In genomic region chr6:65797276-65797675, GRCm38 (mm10) we compare ENCODE assay signal across 24 mouse cellular contexts.
"Had no signal": no experiment of that assay in that cellular context is flagged by ENCODE, and none has a peak within 500 bp of the region (broad histone marks: within the 10 kb centered on the region; RNA-seq: fewer than 3 reads in every experiment).

No protein-coding gene starts in this region.

- DNase-seq: gastrocnemius, adult 2 months; gastrocnemius, postnatal 10 days; gastrocnemius, postnatal 25 days; heart, adult 18-20 months; heart, postnatal 10 days; heart, postnatal 4 days; kidney, adult 18-20 months; kidney, adult 8-10 months; kidney, postnatal 10 days; kidney, postnatal 25 days; kidney, postnatal 4 days; layer of hippocampus, postnatal 36 days; liver; liver, embryonic 13.5 days; liver, postnatal 0 days had no signal

- H3K36me3 ChIP-seq: hindbrain, embryonic 12.5 days; intestine, embryonic 15.5 days; liver, embryonic 13.5 days; liver, embryonic 15.5 days had no signal

- H3K4me1 ChIP-seq: heart, embryonic 10.5 days; heart, embryonic 12.5 days; hindbrain, embryonic 10.5 days; hindbrain, embryonic 12.5 days; intestine, embryonic 15.5 days; limb, embryonic 10.5 days; limb, embryonic 12.5 days; liver, embryonic 13.5 days; liver, embryonic 15.5 days had no signal

- H3K27me3 ChIP-seq: heart, embryonic 12.5 days; hindbrain, embryonic 12.5 days; intestine, embryonic 15.5 days; limb, embryonic 12.5 days; liver, embryonic 13.5 days; liver, embryonic 15.5 days had no signal

- H3K4me3 ChIP-seq: gastrocnemius, adult 2 months; heart, embryonic 10.5 days; heart, embryonic 12.5 days; hindbrain, embryonic 10.5 days; hindbrain, embryonic 12.5 days; intestine, embryonic 15.5 days; layer of hippocampus, adult 2 months; limb, embryonic 10.5 days; limb, embryonic 12.5 days; liver, embryonic 13.5 days; liver, embryonic 15.5 days had no signal

- H3K9me3 ChIP-seq: heart, embryonic 10.5 days; heart, embryonic 12.5 days; hindbrain, embryonic 10.5 days; hindbrain, embryonic 12.5 days; intestine, embryonic 15.5 days; limb, embryonic 10.5 days; limb, embryonic 12.5 days; liver, embryonic 13.5 days; liver, embryonic 15.5 days had no signal
